Mouse (Mus musculus): ENCODE data around the gene Cd164. TPM values are rescaled to one million over a fixed set of nuclear protein-coding genes. Genes with fewer than 3 reads are reported as not detected.
A peak's percentile ranks its signal among the peaks of the same experiment; 100 is the strongest.

Cd164 gene
- total RNA-seq, 2 experiments from 2014 or later, result 144 to 145 TPM

- intact Hi-C loops (cut with DNase I), result no loop called here
- no peak for DNase-seq
Observed at GRCm38 (mm10) chr10:41490518-41490873, 28.7 kb upstream of the Cd164 start.

DNA sequence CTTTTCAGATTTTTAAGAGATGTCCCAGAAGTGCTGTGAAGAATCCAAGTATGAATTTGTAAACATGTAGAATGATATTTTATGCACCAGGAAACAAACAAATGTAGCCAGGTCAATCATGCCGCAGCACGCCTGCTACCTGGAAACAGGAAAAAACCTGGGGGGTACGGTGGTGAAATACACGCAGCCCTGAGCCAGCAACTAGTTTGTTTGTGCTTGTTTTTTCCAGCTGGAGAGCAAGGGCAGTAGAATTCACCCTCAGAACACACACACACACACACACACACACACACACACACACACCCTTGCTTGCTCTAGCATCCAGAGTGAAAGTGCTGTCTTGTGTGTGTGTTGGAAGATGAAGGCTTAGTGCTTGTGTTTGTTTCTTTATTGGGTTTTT, 28.1 kb upstream of the Cd164 start:
- intact Hi-C loops (cut with DNase I), result no loop called here

GRCm38 (mm10) chr10:41500941-41501340, 18.3 kb upstream of the Cd164 start:
- intact Hi-C loops (cut with DNase I), result loop anchor here (5.0 to 10.0 kb wide), 2 partner anchors 66 to 199 kb away; partner anchors contain the start of genes Ak9 and Fig4
- peak; percentile 60 to 61 for DNase-seq

More for the DNA sequence above, 28.1 kb upstream of the Cd164 start:
- DNase-seq, result no peak

GRCm38 (mm10) chr10:41504996-41505395, 14.2 kb upstream of the Cd164 start:
- DNase-seq, result no peak
- intact Hi-C loops (cut with DNase I), result loop anchor here (2.0 to 10.0 kb wide), 3 partner anchors 70 to 500 kb away; partner anchors contain the start of genes Ak9 and Fig4

DNA sequence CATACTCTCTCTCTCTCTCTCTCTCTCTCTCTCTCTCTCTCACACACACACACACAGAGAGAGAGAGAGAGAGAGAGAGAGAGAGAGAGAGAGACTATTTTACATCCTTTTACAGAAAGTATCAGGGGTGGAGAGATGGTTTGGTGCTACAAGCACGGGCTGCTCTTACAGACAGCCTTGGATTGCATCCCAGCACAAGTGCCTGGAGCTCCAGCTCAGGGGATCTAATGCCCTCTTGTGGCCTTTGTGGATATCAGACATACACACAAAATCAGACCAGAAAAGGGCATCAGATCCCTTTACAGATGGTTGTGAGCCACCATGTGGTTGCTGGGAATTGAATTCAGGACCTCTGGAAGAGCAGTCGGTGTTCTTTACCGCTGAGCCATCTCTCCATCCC, 13.8 kb upstream of the Cd164 start:
- intact Hi-C loops (cut with DNase I), result loop anchor here (2.0 to 10.0 kb wide), 2 partner anchors 71 to 501 kb away; no protein-coding TSS in a partner anchor
- peak; percentile 61 to 63 for DNase-seq

DNA sequence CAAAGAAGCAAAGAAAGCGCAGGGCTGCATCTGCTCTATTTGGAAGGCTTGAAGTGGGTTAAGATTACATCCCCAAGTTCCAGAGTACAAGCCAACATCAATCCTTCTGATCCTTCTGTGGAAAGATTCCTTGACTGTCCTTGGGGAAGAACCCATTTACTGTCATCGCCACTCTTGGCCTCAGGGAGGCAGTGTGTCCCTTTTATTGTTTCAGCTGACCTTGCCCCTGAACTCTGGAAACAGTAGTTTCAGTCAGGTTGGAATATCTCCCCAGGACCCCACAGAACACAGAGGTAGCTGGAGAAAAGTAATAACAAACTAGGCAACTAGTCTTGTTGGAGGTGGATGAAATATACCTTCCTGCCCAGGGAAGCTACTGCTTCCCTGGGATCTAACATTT, 10.1 kb upstream of the Cd164 start:
- intact Hi-C loops (cut with DNase I), result loop anchor here (10.0 kb wide), 1 partner anchor 74 kb away; no protein-coding TSS in a partner anchor
- DNase-seq, result peak in 1 of 2 experiments; percentile 31

DNA sequence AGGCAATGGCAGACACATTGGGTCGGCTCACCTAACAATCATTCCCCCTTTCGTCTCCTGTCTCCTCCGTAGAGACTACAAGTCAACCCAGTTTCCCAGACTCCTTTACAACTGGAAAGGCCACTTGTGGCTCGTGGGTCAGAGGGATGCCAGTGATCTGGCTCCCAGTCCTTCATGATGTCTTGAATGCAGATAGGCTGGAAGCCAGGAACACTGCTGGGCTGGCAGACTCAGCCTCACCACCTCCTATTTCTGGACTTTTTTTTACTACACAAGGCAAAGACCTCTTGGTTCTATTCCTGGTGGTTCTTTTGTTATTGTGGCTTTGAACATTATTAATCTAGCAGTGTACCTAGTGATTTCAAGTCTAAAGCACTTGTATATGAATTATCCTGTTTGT, 4.9 kb upstream of the Cd164 start:
- intact Hi-C loops (cut with DNase I), result no loop called here

GRCm38 (mm10) chr10:41514921-41515320, 4.3 kb upstream of the Cd164 start:
- DNase-seq, result no peak
- intact Hi-C loops (cut with DNase I), result no loop called here

More for the DNA sequence above, 4.9 kb upstream of the Cd164 start:
- DNase-seq, result no peak

- DNase-seq, result peak; percentile 69 to 87
- intact Hi-C loops (cut with DNase I), result loop anchor here (1.0 to 2.0 kb wide), 2 partner anchors 165 to 776 kb away; no protein-coding TSS in a partner anchor
Observed at GRCm38 (mm10) chr10:41518508-41518980, 670 bp upstream of the Cd164 start.

- DNase-seq, result peak in 1 of 2 experiments; percentile 58
Observed at GRCm38 (mm10) chr10:41519640-41520409, 611 bp downstream of the Cd164 start.

GRCm38 (mm10) chr10:41520410-41520673, 1.1 kb downstream of the Cd164 start:
- intact Hi-C loops (cut with DNase I), result no loop called here
- no peak for DNase-seq

More at GRCm38 (mm10) chr10:41519640-41520409, 611 bp downstream of the Cd164 start:
- intact Hi-C loops (cut with DNase I), result loop anchor here (1.0 to 2.0 kb wide), 2 partner anchors 289 to 775 kb away; partner anchors contain the start of genes Cep57l1 and Sesn1

GRCm38 (mm10) chr10:41523386-41523785, 4.2 kb downstream of the Cd164 start:
- DNase-seq, result no peak
- intact Hi-C loops (cut with DNase I), result no loop called here

- no peak for DNase-seq
- intact Hi-C loops (cut with DNase I), result no loop called here
Observed at GRCm38 (mm10) chr10:41525696-41526095, 6.5 kb downstream of the Cd164 start.

GRCm38 (mm10) chr10:41529972-41530371, 10.8 kb downstream of the Cd164 start:
- no peak for DNase-seq
- intact Hi-C loops (cut with DNase I), result no loop called here

DNA sequence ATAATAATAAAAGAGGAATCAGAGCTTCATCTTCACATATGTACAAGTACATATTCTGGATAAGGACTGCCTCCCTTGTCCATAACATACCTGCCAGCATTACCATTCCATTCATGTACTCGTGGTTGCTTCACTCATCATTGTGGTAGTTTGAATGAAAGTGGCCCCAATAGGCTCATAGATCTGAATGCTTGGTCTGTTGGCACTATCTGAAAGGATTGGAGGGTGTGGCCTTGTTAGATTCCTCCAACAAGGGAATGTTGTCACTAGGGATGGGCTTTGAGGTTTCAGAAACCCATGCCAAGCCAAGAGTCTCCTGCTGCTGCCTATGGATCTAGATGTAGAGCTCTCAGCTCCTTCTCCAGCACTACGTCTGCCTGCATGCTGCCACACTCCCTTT, 16.8 kb downstream of the Cd164 start:
- no peak for DNase-seq
- intact Hi-C loops (cut with DNase I), result no loop called here

GRCm38 (mm10) chr10:41536714-41537113, 17.5 kb downstream of the Cd164 start:
- DNase-seq, result no peak
- intact Hi-C loops (cut with DNase I), result no loop called here

DNA sequence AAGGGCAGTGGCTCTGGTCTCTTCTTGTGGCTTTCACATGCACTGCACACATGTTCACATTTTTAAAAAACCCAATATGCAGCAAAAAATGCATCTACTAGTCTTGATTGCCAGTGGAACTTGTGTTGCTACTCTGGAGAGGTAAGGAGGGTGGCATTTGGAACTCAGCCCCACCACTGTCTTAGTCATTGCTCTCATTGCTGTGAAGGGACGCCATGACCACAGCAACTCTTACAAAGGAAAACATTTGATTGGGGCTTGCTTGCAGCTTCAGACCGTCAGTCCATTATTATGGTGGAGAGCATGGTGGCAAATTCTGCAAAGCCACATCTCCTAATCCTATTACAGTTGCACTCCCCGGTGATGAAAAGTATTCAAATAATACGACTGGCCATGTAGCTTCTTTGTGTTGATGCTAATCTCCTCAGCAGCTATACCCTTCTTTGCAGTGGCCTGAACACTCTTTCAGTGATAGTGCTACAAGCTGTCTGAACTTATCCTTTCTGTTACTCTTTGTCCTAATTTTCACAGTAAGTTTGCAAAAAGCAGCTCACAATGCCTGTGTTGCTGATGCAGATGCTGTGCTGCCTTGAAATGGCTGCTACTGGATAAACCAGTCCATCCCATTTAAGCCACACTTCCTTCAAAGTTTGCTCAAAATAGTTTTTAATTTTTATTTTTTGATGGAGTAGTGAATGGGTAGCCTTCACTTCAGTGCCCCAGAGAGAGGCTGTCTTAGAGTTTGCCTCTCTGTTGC, 18.2 kb downstream of the Cd164 start:
- intact Hi-C loops (cut with DNase I), result no loop called here
- DNase-seq, result no peak

DNA sequence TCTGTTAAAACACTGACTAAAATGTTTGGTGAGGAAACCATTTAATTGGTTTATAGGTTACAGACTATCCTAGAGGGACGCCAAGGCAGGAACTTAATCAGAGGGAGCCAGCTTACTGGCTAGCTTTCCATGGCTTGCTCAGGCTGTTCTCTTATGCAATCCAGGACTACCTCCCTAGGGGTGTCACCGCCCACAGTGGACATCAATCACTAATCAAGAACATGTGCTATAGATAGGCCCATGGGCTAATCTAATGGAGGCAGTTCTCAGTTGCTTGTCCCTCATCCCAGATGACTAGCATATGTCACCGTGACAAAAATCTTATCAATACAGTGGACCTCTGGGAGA, 18.7 kb downstream of the Cd164 start:
- DNase-seq, result no peak
- intact Hi-C loops (cut with DNase I), result no loop called here

DNA sequence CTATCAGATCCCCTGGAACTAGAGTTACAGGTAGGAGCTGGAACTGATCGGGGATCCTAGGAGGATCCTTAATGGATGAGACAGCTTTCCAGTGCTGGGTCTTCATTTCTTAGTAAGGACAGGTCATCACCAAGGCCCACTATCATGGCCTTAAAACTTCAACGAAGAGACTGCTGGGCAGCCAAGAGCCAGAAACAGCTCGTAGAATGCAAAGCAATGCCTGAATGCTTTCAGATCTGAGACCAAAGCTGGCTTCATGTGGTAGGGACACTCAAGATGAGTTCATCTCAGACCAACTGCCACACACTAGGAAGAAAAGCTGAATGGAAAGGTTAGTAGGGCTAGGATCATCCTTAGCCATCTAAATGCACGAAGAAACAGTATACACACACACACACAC, 19.8 kb downstream of the Cd164 start:
- DNase-seq, result no peak
- intact Hi-C loops (cut with DNase I), result no loop called here

GRCm38 (mm10) chr10:41542057-41542456, 22.8 kb downstream of the Cd164 start:
- intact Hi-C loops (cut with DNase I), result no loop called here
- no peak for DNase-seq

- no peak for DNase-seq
- intact Hi-C loops (cut with DNase I), result no loop called here
Observed at GRCm38 (mm10) chr10:41543439-41543838, 24.2 kb downstream of the Cd164 start.

DNA sequence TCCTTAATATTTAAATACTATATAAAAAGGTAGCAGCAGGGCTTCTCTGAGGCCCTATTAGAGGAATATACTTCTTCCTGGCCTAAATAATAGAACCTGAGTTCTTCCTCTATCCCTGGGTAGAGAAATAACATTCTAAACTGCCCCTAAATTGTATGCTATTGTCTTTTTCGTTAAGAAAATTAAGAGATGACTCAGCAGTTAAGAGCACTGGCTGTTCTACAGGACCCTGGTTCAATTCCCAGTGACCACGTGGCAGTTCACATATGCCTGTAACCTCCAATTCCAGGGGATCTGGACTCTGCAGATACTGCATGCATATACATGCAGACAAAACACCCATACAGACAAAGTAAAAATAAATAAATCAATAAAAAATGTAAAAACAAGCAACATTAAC, 24.6 kb downstream of the Cd164 start:
- intact Hi-C loops (cut with DNase I), result no loop called here
- no peak for DNase-seq
